Mouse (Mus musculus) bone marrow macrophage, adult 2 months (primary cell): ENCODE results near the gene Kcnj9.

Experiments used
- CTCF ChIP-seq: IDR thresholded peaks from 2 replicates; pipeline ENCODE4 v1.5.1; 2012; ENCODE audit warnings: low read depth, mild to moderate bottlenecking, low read length, moderate library complexity
- POLR2A ChIP-seq: IDR thresholded peaks from 2 replicates; pipeline ENCODE4 v1.6.1; 2012; ENCODE audit warnings: mild to moderate bottlenecking, low read depth, low read length, borderline replicate concordance

- TF ChIP-seq CTCF: no peak
- TF ChIP-seq POLR2A: no peak
Measured at GRCm38 (mm10) chr1:172284221-172284620, 44.9 kb downstream of the Kcnj9 start.
